Mouse (Mus musculus) large intestine, adult 2 months (tissue): Measurements from ENCODE around the gene Cemip2. TPM values are rescaled to one million over a fixed set of nuclear protein-coding genes. Genes with fewer than 3 reads are reported as not detected.

ENCODE experiments used
- DNase-seq: peaks from one replicate; pipeline ENCODE4 v3.0.0-alpha.2; 2012; ENCODE audit warnings: low read depth, low spot score
- WGBS: fragments of 180-500 bp; shearing (Covaris S2); methylation state at CpG from one replicate; pipeline ENCODE4 v1.1.7; 2018; 5-methylcytosine and 5-hydroxymethylcytosine counted together
- polyA plus RNA-seq: library from polyadenylated mRNA; depleted of rRNA; stranded (reverse); fragments of >200 nt; gene quantifications from 2 replicates; pipeline ENCODE4 v1.2.3, GENCODE M21; 2012

The Cemip2 gene
- polyA plus RNA-seq, 1 experiment, result 3.6 TPM

GRCm38 (mm10) chr19:21776671-21777070 is 1.5 kb upstream of the Cemip2 start:
- DNase-seq, result no peak
- 61% methylated on average over 3 of the region's 3 CpGs for WGBS

GRCm38 (mm10) chr19:21777171-21777731 is 891 bp upstream of the Cemip2 start:
- no peak for DNase-seq
- WGBS, result 36% methylated on average over 20 of the region's 20 CpGs

DNA sequence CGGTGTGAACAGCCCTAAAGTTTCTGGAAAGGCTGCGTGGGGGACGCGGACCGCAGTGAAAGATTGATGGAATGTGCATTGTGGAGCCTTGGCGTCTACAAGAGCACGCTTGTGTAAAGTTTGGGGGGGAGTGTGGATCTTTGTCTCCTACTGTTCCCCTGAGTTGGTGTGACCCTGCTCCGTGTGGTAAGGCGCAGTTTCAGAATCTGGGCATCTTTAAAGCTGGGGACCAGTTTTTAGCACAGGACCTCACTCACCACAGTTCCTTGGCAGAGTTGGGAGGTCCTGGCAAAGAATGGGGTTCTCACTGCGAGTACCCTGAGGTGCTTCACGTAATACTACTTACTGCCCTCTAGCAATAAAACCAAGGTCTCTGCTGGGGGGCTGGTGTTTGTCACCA is 964 bp downstream of the Cemip2 start:
- no peak for DNase-seq
- 2% methylated on average over 11 of the region's 11 CpGs for WGBS

DNA sequence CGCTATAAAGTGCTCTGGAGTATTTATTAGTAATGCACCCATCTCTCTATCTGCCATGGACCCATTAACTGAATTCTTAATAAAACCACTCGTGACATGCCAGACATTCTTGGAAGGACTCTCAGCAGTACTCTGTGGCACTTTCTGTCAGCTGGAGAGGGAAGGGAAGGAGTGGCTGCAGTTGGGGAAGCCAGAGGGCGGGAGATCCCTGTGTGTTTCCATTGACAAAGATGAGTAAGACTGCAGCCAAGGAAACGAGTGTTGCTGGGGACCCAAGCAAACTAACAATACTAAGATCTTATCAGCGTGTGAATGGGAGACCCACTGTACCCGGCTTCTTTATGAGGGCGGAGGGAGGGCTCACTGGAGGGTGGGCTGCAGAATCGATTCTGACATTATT is 2.5 kb downstream of the Cemip2 start:
- DNase-seq, result no peak
- 64% methylated on average over 8 of the region's 8 CpGs for WGBS

GRCm38 (mm10) chr19:21781066-21781786 is 3.1 kb downstream of the Cemip2 start:
- DNase-seq, result no peak
- WGBS, result 83% methylated on average over 7 of the region's 7 CpGs

- WGBS, result 86% methylated on average over 12 of the region's 12 CpGs
- no peak for DNase-seq
Measured at GRCm38 (mm10) chr19:21781787-21782432, 3.8 kb downstream of the Cemip2 start.

DNA sequence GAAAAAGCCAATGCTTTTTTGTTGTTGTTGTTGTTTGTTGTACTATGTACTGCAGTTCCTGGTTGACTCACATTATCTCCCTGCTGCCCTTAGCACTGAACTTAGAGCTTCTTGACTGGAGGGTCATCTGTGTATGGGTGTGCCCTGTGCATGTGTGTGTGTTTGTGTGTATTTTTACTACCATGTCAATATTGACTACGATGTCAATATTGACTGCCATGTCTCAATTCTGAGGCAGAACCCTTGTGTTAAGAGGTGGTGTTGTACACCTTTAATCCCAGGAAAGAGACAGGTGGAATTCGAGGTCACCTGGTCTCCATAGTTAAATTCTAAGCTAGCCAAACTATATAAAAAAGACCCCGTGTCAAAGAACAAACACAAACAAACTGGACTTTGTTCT is 5.6 kb downstream of the Cemip2 start:
- WGBS, result 33% methylated on average over 3 of the region's 3 CpGs
- DNase-seq, result no peak

DNA sequence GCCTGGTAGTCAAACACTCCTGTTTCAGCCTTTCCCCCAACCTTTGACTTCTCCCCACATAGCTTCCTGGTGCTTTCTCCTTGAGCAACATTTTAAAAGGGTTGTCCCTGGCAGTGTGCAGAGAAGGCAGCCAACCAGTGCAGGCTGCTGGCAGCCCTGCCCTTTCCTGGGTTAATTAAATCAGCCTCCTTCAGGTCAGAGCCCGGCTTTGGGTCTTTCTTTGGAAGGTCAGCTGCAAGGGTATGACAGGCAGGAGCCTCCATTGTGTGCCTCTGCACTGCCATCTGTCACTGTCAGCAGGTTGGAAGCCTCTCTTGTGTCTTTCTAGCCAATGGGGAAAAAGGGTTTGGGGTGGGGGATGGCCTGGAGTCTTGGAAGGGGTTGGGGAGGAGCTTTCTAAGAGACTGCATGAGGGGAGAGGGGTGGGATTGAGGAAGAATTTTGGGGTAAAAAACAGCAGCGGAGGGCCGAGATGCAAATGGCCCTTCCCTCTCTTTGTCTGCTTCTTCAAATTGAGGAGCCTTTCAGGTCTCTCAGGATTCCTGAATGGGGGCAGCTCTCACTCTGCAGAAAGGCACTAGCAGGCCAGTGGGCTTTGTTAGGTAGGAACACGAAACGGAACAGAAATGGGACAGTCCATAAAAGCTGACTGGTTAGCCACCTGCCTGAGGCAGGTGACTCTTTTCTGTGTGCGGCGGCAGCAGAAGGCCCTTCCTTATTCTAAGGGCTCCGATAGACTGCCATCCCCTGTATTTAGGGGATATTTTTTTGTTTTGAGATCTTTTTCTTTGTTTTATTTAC is 6.4 kb downstream of the Cemip2 start:
- no peak for DNase-seq
- WGBS, result 45% methylated on average over 8 of the region's 8 CpGs

GRCm38 (mm10) chr19:21785132-21785528 is 7.0 kb downstream of the Cemip2 start:
- WGBS, result 36% methylated on average over 3 of the region's 3 CpGs
- no peak for DNase-seq

- 93% methylated on average over 6 of the region's 6 CpGs for WGBS
- no peak for DNase-seq
Measured at GRCm38 (mm10) chr19:21787004-21787480, 8.9 kb downstream of the Cemip2 start.

DNA sequence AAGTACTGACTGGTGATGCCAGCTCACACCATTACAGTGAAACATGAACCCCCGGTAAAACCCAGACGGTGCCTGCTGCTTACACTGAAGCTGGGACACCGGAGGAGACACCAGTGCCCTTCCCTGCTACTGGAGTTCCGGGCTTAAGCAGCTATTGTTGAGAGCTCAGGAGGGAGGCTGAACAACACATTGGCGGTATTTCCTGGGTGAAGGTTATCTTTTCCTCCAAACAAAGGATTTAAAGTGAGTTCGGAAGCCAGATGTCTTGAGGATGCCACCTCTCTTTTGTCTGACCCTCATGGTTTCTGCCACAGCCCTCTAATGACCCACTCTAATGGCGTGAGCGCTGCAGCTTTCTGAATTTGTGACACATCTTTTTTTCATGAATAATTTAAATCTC is 10.9 kb downstream of the Cemip2 start:
- WGBS, result 81% methylated on average over 8 of the region's 8 CpGs
- DNase-seq, result no peak

- DNase-seq, result no peak
- WGBS, result 81% methylated on average over 6 of the region's 6 CpGs
Measured at GRCm38 (mm10) chr19:21789676-21790075, 11.5 kb downstream of the Cemip2 start.

- 89% methylated on average over 3 of the region's 3 CpGs for WGBS
- no peak for DNase-seq
Measured at GRCm38 (mm10) chr19:21791386-21791785, 13.2 kb downstream of the Cemip2 start.

- DNase-seq, result no peak
- 95% methylated on average over 4 of the region's 4 CpGs for WGBS
Measured at GRCm38 (mm10) chr19:21791826-21792225, 13.7 kb downstream of the Cemip2 start.

- no peak for DNase-seq
- WGBS, result 92% methylated on average over 26 of the region's 26 CpGs
Measured at GRCm38 (mm10) chr19:21792587-21793175, 14.5 kb downstream of the Cemip2 start.

DNA sequence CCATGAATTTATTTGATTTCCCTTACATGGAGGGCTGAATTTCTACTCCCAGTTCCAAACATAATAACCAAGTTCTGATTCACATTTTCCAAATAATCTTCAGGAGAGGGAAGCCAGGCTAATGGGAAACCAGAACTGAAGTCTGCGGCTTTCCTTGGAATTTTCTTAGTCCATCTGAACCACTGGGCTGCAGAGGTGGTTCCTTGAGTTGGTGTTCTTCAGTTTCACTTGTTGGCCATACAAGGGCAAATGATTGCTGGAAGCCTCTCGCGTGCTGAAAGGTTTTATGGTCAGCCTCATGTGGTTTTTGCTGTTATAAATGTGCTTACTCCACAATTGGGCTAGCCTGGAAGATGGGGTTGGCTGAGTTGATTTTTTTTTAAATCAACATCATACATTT is 16.4 kb downstream of the Cemip2 start:
- WGBS, result 66% methylated on average over 3 of the region's 3 CpGs
- no peak for DNase-seq

DNA sequence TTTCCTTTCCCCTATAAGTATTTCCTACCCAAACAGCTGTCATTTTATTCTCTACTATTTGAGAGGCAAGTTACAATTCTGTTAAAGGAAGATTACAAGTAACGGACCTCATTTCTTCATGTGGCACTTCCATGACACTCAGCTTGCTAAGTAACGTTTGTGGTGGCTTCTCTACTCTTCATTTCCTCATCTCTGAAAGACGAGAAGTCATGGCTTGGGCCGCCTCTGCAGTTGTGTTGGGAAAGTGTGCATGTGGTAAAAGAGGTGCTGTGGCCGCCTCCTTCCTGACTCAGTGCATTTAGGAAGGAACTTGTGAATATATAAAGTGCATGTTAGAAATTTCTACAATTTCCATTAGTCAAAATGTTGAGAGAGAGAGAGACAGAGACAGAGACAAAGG is 18.2 kb downstream of the Cemip2 start:
- DNase-seq, result no peak
- 87% methylated on average over 5 of the region's 5 CpGs for WGBS

- DNase-seq, result no peak
- 57% methylated on average over 3 of the region's 3 CpGs for WGBS
Measured at GRCm38 (mm10) chr19:21798700-21799099, 20.6 kb downstream of the Cemip2 start.

DNA sequence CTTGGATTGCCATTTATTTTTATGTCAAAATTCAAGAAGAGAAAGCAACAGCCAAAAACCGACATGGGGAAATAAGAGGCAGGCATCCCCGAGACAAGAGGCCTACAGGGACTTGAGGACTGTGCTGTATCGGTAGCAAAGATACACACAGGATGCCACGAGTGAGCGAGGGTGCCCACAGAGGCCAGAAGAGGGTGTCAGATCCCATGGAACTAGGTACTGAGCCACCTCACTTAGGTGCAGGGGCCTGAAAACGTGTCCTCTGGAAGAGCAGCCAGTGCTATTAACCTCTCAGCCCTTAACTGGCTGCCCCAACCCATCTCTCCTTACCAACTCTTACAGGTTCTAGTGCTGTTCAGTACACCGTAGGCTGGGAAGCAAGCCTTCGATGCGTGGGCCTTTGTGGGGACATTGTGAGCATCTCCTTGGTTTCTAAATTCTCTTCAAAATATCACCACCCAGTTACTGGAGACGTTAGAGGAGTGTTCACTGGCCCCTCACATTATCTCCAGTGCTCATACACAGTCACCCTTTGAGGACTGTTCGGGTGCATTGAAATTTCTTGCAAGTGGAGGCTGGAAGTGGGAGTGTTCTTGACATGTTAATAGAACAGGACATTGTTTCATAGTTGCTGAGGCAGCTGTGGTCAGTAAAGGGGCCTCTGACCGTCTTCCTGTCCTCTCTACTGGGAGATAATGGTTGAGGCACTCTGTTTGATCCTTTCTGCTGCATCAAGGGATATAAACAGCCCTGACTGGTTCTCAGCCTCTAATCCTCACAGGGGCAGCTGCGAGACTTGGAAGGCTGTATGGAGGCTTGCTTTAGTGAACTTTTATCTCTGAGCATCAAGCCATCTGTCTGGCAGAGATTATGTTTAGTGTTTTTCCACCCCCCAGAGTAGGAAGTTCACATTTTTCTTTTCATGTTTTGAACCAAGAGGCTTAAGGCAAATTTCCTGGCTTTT is 21.6 kb downstream of the Cemip2 start:
- DNase-seq, result no peak
- WGBS, result 76% methylated on average over 13 of the region's 13 CpGs
